Mouse (Mus musculus): ENCODE results near the gene Pgghg. TPM values are rescaled to one million over a fixed set of nuclear protein-coding genes. Genes with fewer than 3 reads are reported as not detected.

The Pgghg gene
- polyA plus RNA-seq, 1 experiment from 2014 or later: 8.2 TPM

DNA sequence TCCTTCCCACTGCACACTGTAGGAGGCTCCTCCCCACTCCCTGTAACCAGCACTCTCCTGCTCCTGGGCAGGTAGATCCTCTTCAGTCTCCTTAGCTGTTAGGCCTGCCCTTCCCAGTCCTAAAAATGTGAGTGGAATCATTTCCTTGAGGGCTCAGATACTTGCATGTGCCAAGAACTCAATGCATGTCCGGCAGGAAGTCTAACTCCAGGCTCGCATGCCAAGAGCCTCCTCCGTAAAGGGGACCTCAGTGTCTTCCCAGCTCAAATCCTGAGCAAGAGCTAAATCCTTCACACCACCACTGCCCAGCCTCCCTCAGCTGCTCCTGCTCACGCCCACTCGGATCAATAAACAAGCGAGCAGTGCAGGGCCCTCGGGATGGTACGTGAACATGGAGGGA is 9.9 kb downstream of the Pgghg start:
- no peak for ATAC-seq (ENCODE audit: low read depth)
- H3K4me2 ChIP-seq: no peak overlapping the region
- 38% methylated on average over 8 of the region's 8 CpGs for WGBS

DNA sequence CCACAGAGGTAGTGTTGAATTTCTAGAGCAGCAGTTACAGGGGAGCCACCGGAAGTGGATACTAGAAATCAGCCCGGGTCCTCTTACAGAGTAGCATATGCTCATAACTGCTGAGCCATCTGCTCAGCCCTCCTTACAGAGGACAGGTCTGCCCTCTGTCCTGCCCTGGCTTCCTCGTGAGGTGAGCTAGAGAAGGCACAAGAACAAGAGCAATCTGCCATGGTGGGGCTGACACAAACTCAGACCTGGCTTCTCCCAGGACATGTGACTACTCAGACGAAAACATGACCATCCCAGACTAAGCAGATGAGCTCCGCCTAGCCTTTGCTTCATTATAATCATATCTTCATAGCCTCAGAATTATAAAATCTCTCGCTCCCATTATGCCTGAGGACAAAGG is 10.6 kb downstream of the Pgghg start:
- Histone ChIP-seq H3K4me3 (no peak overlapping the region), H3K27me3 (no peaks in the 10 kb centered on the region), H3K4me1 (replicated peaks) (peaks cover 31% of the 10 kb centered on the region), H3K36me3 (no peaks in the 10 kb centered on the region), H3K4me2 (no peak overlapping the region), H3K9me3 (no peaks in the 10 kb centered on the region), H3K9ac (no peak overlapping the region), H3K27ac (replicated peaks) (no peak overlapping the region)
- ATAC-seq (ENCODE audit: low read depth): no peak
- WGBS: 71% methylated on average over 6 of the region's 6 CpGs

More for the DNA sequence above, 9.9 kb downstream of the Pgghg start:
- Histone ChIP-seq H3K27ac (replicated peaks) (no peak overlapping the region), H3K27me3 (no peaks in the 10 kb centered on the region), H3K9ac (no peak overlapping the region), H3K36me3 (no peaks in the 10 kb centered on the region), H3K4me3 (no peak overlapping the region), H3K4me1 (replicated peaks) (peaks cover 31% of the 10 kb centered on the region), H3K9me3 (no peaks in the 10 kb centered on the region)

DNA sequence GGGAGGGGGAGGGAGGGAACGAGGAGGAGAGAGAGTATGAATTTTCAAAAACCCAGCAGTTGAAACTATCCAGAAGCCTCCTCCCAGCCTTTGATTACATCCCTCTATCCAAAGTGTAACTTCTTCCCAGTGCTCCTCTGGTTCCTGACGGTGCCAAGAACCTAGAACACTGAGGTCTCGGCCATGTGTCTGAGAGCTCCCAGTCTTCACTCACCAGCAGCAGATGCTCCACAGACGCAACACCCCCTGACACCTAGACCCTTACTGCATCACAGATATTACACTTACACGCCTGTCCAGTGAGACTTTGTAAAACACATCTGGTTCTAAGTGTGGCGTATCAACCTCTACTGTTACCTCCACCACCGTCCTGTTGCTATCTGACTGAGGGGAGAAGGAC is 11.2 kb downstream of the Pgghg start:
- no peak overlapping the region for H3K27ac ChIP-seq (replicated peaks)
- no peak for ATAC-seq (ENCODE audit: low read depth)
- no peaks in the 10 kb centered on the region for H3K27me3 ChIP-seq
- no peak overlapping the region for H3K9ac ChIP-seq
- no peaks in the 10 kb centered on the region for H3K9me3 ChIP-seq
- WGBS: 87% methylated on average over 7 of the region's 7 CpGs
- H3K4me1 ChIP-seq (replicated peaks): peaks cover 31% of the 10 kb centered on the region
- H3K36me3 ChIP-seq: no peaks in the 10 kb centered on the region
- H3K4me3 ChIP-seq: no peak overlapping the region
- H3K4me2 ChIP-seq: no peak overlapping the region

DNA sequence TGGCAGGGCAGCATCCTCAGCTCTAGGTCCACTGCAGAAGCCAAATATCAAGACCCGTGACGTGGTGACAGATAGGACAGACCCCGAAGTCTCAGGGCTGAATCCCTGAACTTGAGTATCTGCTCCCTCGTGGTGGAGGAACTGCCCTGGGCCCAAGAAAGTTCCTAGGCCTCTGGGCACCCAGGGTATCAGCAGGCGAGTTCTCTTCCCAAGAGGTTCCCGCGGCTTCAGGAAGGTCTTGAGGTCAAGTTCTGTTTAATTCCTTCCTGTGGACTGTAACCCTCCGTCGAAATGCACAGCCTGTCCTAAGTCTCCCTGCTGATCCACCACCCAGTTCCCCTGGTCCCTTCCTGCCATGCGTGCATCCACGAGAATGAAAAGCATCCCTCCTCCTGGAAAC is 11.9 kb downstream of the Pgghg start:
- Histone ChIP-seq H3K4me1 (replicated peaks) (peaks cover 31% of the 10 kb centered on the region), H3K9me3 (no peaks in the 10 kb centered on the region), H3K4me3 (no peak overlapping the region), H3K4me2 (no peak overlapping the region), H3K27me3 (no peaks in the 10 kb centered on the region), H3K36me3 (no peaks in the 10 kb centered on the region), H3K27ac (replicated peaks) (no peak overlapping the region), H3K9ac (no peak overlapping the region)
- WGBS: 84% methylated on average over 11 of the region's 11 CpGs
- ATAC-seq (ENCODE audit: low read depth): no peak

DNA sequence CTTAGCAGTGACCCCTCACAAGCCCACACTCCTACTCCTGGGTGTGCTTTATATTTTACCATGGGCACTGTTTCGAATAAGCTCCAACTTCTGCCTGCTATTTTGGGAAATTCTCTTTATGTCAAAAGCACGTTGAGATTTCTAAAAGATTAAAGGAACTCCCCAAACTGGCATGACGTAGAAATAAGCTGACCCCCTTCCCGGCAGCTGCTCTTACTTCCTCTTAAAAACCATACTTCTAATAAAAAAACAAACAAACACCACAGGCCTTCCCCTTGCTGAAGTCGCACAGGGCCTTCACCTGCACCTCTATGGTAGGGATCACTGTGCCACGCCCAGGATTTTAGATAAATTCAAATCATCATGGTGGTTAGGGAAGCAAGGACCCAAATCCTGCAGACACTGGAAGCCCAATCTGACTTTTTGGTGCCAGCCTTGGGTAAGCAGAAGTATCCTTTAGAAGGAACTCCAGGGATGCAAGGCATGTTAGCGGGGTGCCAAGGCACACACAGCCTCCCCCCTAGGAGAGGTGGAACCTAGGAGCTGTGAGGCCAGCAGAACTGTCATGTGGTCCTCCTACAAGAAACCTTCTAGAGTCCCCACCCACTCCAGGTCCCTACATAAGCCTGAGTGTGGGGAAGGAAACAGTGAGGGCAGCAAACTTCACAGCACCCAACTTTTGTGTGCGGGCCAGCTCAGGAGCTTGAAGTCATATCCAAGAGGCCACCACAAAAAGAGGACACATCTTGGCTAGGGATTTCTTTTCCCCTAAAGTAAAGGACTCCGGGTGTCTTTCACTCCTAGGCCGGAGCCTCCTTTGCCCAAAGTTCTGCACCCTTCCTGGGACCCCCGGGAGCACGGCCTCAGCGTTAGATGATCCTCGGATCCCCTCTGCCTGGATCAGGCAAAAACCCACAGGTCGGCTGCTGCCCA is 12.9 kb downstream of the Pgghg start:
- H3K27ac ChIP-seq (replicated peaks): no peak overlapping the region
- H3K27me3 ChIP-seq: no peaks in the 10 kb centered on the region
- H3K9ac ChIP-seq: peak overlapping the region; percentile 62
- H3K4me1 ChIP-seq (replicated peaks): peaks cover 34% of the 10 kb centered on the region
- H3K4me3 ChIP-seq: peak overlapping the region; percentile 35
- no peaks in the 10 kb centered on the region for H3K36me3 ChIP-seq
- no peak for ATAC-seq (ENCODE audit: low read depth)
- no peaks in the 10 kb centered on the region for H3K9me3 ChIP-seq
- peak overlapping the region; percentile 55 for H3K4me2 ChIP-seq
- 69% methylated on average over 15 of the region's 15 CpGs for WGBS

DNA sequence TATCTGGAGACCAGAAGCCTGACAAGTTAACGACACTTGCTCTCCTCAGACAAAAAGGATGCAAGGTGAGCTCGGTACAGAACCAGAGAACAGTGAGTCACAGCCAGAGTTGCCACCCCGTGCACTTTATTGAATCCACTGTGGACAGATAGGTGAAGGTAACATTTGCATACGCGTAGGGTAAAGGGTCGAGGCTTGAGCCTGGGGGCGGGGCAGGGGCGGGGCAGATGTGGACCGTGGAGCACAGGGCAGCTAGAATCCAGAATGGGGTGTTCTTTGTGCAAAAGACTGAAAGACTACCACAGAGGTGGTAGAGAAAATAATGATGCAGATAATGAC is 13.5 kb downstream of the Pgghg start:
- H3K4me3 ChIP-seq: peak overlapping the region; percentile 35
- peaks cover 40% of the 10 kb centered on the region for H3K4me1 ChIP-seq (replicated peaks)
- H3K36me3 ChIP-seq: no peaks in the 10 kb centered on the region
- ATAC-seq (ENCODE audit: low read depth): no peak
- peak overlapping the region; percentile 55 for H3K4me2 ChIP-seq
- H3K9ac ChIP-seq: peak overlapping the region; percentile 62
- 8% methylated on average over 9 of the region's 9 CpGs for WGBS
- no peaks in the 10 kb centered on the region for H3K9me3 ChIP-seq
- H3K27me3 ChIP-seq: no peaks in the 10 kb centered on the region
- no peak overlapping the region for H3K27ac ChIP-seq (replicated peaks)

DNA sequence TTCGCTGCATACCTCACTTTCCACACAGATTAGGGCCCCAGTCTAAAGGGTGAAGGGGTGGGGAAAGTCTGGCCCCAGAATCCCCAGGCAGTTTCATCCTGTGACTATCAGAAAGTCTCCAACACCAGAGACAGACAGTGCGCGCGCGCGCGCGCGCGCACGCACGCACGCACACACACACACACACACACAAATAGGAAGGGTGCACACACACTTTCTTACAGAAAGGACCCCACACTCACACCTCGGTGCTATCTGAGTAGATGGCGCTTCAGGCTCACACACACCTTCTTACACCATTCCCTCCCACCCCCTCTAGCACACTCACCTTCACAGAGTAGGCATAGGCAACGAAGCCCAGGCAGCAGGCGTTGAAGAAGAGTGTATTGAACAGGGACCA is 14.2 kb downstream of the Pgghg start:
- Histone ChIP-seq H3K4me2 (peak overlapping the region; percentile 55), H3K9ac (peak overlapping the region; percentile 62), H3K4me3 (peak overlapping the region; percentile 35), H3K27ac (replicated peaks) (peak overlapping the region; percentile 38; the same call in 1 of the 2 replicates), H3K9me3 (no peaks in the 10 kb centered on the region), H3K27me3 (no peaks in the 10 kb centered on the region), H3K36me3 (no peaks in the 10 kb centered on the region), H3K4me1 (replicated peaks) (peaks cover 40% of the 10 kb centered on the region)
- peak; percentile 45; the same call in 1 of the 2 replicates for ATAC-seq (ENCODE audit: low read depth)
- 21% methylated on average over 17 of the region's 17 CpGs for WGBS

DNA sequence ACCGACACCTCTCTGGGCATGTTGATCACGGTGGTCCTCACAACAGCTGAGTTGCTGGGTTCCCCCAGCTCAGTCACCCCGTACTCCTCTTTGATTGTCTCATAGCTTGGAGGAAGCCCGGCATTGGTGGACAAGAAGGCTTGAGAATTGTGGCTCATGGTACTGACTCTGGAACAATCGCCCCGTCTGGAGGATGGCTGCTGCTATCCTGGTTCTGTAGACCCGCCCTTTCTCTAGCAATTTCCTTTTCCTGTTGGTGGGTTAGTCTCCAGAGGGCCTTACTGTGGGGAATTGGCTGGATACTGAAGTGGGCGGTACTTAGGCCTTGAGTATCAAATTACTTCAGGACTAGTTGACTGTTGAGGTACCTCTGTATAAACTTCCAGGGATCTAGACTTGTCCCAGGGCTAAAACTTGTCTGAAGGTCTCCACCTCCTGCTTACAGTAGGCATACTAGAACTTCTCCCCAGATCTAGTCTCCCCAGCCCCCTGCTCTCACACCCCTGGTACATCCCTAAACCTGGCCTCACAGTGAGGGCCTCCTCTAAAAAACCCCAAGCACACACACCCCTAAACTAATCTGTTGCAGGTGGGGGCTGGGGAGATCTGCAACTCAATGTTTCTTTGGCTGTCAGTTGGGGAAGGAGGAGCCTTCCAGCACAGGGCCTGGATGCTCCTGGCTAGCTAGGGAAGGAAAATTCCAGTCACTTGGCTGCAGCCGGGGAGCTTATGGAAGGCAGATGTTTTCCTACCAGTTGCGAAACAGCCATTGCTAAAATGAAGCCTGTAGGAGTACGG is 14.8 kb downstream of the Pgghg start, which contains the start of the genes Gm45717 and Ifitm2:
Gm45717 (minus strand) TSS at position 180 of the 798 bp plus-strand sequence.
Ifitm2 (minus strand) TSS at position 230 of the 798 bp plus-strand sequence.
- ATAC-seq (ENCODE audit: low read depth): no peak
- H3K9ac ChIP-seq: peak within 1 kb of the TSS; percentile 62
- peak within 1 kb of the TSS; percentile 38 for H3K27ac ChIP-seq (replicated peaks)
- H3K9me3 ChIP-seq: no peaks in the 10 kb centered on the region
- peak within 1 kb of the TSS; percentile 35 for H3K4me3 ChIP-seq
- H3K4me2 ChIP-seq: peak within 1 kb of the TSS; percentile 55
- H3K27me3 ChIP-seq: no peaks in the 10 kb centered on the region
- peaks cover 34% of the 10 kb centered on the region for H3K4me1 ChIP-seq (replicated peaks)
- no peaks in the 10 kb centered on the region for H3K36me3 ChIP-seq
- WGBS: 26% methylated on average over 11 of the region's 11 CpGs

DNA sequence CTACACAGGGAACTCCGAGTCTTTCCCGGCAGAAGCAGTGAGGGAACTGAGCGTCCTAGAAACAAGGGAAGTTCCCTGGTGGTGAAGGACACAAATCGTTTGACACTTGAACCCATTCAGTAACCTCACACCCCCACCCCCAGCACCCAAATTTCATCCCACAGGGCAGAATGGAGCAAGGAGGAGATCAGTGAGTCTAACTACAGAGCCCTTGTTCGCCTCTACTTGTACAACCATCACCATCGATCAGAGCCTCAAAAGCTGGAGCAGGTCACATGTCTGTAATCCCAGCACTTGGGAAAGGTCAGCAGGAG is 15.3 kb downstream of the Pgghg start:
- 61% methylated on average over 6 of the region's 6 CpGs for WGBS
- no peaks in the 10 kb centered on the region for H3K27me3 ChIP-seq
- no peaks in the 10 kb centered on the region for H3K9me3 ChIP-seq
- peaks cover 28% of the 10 kb centered on the region for H3K4me1 ChIP-seq (replicated peaks)
- peak overlapping the region; percentile 38; the same call in 1 of the 2 replicates for H3K27ac ChIP-seq (replicated peaks)
- H3K4me3 ChIP-seq: no peak overlapping the region
- ATAC-seq (ENCODE audit: low read depth): no peak
- no peaks in the 10 kb centered on the region for H3K36me3 ChIP-seq
- 0 out of 2 replicates have a peak overlapping the region, but pooled peaks have one; percentile 55 for H3K4me2 ChIP-seq
- H3K9ac ChIP-seq: no peak overlapping the region

DNA sequence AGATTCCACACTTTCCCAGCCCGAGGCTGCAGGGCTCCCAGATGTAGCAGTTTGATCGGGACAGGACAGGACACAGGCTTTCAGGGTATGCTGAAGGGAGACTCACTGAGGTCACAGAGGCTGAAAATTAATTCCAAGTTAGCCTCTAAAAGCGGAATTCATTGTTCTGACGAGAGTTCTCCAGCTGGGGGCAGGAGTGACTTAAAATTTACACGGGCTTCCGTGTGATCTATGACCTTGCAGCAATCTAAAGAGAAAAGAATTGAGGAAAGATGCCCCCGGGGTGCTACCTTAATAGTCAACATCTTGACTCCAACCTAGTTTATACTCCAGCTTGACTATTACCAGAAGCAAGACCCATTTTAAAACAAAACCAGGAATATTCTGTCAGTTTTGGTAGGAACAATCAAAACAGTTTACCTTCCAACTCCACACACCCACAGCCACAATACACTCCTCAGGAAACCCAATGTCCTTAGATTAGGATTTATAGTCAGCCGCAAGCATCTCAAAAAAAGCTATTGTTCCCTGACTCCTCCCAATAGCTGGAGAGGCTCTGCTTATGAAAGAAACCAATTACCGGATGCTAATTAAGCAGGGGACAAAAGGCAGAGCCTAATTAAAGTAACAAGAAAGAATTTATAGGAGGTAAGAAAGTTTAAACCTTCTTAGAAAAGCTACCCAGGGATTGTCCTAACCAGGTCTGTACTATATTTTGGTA is 18.1 kb downstream of the Pgghg start:
- Histone ChIP-seq H3K27me3 (no peaks in the 10 kb centered on the region), H3K27ac (replicated peaks) (no peak overlapping the region), H3K4me1 (replicated peaks) (peaks cover 17% of the 10 kb centered on the region), H3K9ac (no peak overlapping the region), H3K36me3 (no peaks in the 10 kb centered on the region), H3K4me2 (no peak overlapping the region), H3K9me3 (no peaks in the 10 kb centered on the region), H3K4me3 (no peak overlapping the region)
- WGBS: 2% methylated on average over 9 of the region's 9 CpGs
- ATAC-seq (ENCODE audit: low read depth): 0 out of 2 replicates have a peak, but pooled peaks have one; percentile 36

DNA sequence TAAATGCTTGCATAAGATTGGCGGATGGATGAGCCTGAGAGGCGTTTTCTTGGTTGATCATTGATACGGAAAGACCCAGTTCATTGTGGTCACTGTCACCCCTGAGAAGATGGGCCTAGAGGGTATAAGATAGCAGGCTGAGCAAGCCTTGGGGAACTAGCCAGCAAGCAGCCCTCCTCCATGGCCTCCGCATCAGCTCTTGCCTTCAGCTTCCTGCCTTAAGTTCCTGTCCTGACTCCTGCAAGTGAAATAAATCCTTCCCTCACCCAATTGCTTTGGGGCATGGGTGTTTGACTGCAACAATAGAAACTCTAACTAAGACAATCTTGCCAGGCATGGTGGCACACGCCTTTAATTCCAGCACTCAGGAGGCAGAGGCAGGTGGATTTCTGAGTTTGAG is 18.8 kb downstream of the Pgghg start:
- WGBS: 50% methylated on average over 5 of the region's 5 CpGs

DNA sequence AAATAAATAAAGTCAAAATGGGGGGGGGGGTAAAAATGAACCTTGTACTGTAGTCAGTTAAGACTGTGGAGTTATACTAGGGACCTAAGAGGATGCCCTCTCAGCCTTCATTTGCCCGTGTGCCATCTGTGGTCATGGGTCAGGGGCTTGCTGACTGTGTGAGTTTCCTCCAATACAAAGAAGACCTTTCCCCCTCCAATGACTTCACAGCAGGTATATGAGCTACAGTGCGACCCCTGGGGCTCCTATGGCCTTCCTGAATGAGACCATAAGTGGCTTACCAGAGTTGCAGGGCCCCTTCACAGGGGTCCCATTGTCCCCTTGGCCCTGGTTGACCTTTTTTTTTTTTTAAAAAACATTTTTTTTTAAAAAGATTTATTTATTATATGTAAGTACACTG is 20.2 kb downstream of the Pgghg start:
- 44% methylated on average over 2 of the region's 2 CpGs for WGBS
- Histone ChIP-seq H3K4me1 (replicated peaks) (peaks cover 13% of the 10 kb centered on the region), H3K27ac (replicated peaks) (no peak overlapping the region), H3K9ac (no peak overlapping the region), H3K27me3 (no peaks in the 10 kb centered on the region), H3K4me2 (no peak overlapping the region), H3K36me3 (no peaks in the 10 kb centered on the region), H3K4me3 (no peak overlapping the region), H3K9me3 (no peaks in the 10 kb centered on the region)
- no peak for ATAC-seq (ENCODE audit: low read depth)

More for the DNA sequence above, 18.8 kb downstream of the Pgghg start:
- no peak for ATAC-seq (ENCODE audit: low read depth)
- H3K4me2 ChIP-seq: no peak overlapping the region
- no peaks in the 10 kb centered on the region for H3K9me3 ChIP-seq
- no peak overlapping the region for H3K4me3 ChIP-seq
- H3K4me1 ChIP-seq (replicated peaks): peaks cover 13% of the 10 kb centered on the region
- H3K27me3 ChIP-seq: no peaks in the 10 kb centered on the region
- no peaks in the 10 kb centered on the region for H3K36me3 ChIP-seq
- H3K9ac ChIP-seq: no peak overlapping the region
- no peak overlapping the region for H3K27ac ChIP-seq (replicated peaks)
